Mouse (Mus musculus): ENCODE data around the gene Rbm10.

Rbm10 gene

GRCm38 (mm10) chrX:20617176-20617902, at the start of gene Rbm10, which contains the start of gene Ndufb11:
Gene Rbm10, plus strand, starts transcription at chrX:20617503.
Gene Ndufb11, minus strand, starts transcription at chrX:20617619.
- 3% methylated on average over 48 of the region's 49 CpGs for WGBS

- 58% methylated on average over 2 of the region's 2 CpGs for WGBS
These were observed 46.3 kb upstream of the Rbm10 start for GRCm38 (mm10) chrX:20571024-20571423.

GRCm38 (mm10) chrX:20572683-20573082, 44.6 kb upstream of the Rbm10 start:
- 78% methylated on average over 9 of the region's 9 CpGs for WGBS

GRCm38 (mm10) chrX:20573927-20574326, 43.4 kb upstream of the Rbm10 start:
- WGBS = 92% methylated on average over 4 of the region's 4 CpGs

- 16% methylated on average over 4 of the region's 4 CpGs for WGBS
These were observed 29.3 kb upstream of the Rbm10 start for GRCm38 (mm10) chrX:20587968-20588367.

GRCm38 (mm10) chrX:20608500-20608899, 8.8 kb upstream of the Rbm10 start:
- whole genome bisulfite sequencing = 80% methylated on average over 4 of the region's 4 CpGs

GRCm38 (mm10) chrX:20616861-20617175, 485 bp upstream of the Rbm10 start:
- 0% methylated on average over 17 of the region's 17 CpGs for WGBS

GRCm38 (mm10) chrX:20617903-20618399, 648 bp downstream of the Rbm10 start:
- under 1% methylated on average over 31 of the region's 31 CpGs for WGBS

- 100% methylated on average over 2 of the region's 2 CpGs for WGBS
These were observed 20.8 kb downstream of the Rbm10 start for GRCm38 (mm10) chrX:20638141-20638540.

- WGBS = 63% methylated on average over 5 of the region's 5 CpGs
These were observed 27.5 kb downstream of the Rbm10 start for GRCm38 (mm10) chrX:20644780-20645179.

- WGBS = 8% methylated on average over 5 of the region's 5 CpGs
These were observed 40.3 kb downstream of the Rbm10 start for GRCm38 (mm10) chrX:20657593-20657992.

GRCm38 (mm10) chrX:20658026-20658652, 40.8 kb downstream of the Rbm10 start, which contains the start of gene Uba1:
Gene Uba1, plus strand, starts transcription at chrX:20658326.
- WGBS = 4% methylated on average over 27 of the region's 27 CpGs

GRCm38 (mm10) chrX:20658891-20659406, 41.6 kb downstream of the Rbm10 start:
- WGBS = 2% methylated on average over 24 of the region's 24 CpGs

- 6% methylated on average over 5 of the region's 5 CpGs for WGBS
These were observed 45.0 kb downstream of the Rbm10 start for GRCm38 (mm10) chrX:20662317-20662715.

GRCm38 (mm10) chrX:20662716-20663443, 45.6 kb downstream of the Rbm10 start:
- WGBS = 4% methylated on average over 28 of the region's 28 CpGs

- 3% methylated on average over 9 of the region's 9 CpGs for WGBS
These were observed 46.1 kb downstream of the Rbm10 start for GRCm38 (mm10) chrX:20663444-20663790.

- whole genome bisulfite sequencing = 5% methylated on average over 16 of the region's 16 CpGs
These were observed 70.3 kb downstream of the Rbm10 start, which contains the start of gene Cdk16 for GRCm38 (mm10) chrX:20687519-20688067. Gene Cdk16, plus strand, starts transcription at chrX:20687954.

- WGBS = 7% methylated on average over 32 of the region's 33 CpGs
These were observed 70.8 kb downstream of the Rbm10 start for GRCm38 (mm10) chrX:20688068-20688547.

GRCm38 (mm10) chrX:20688615-20689014, 71.3 kb downstream of the Rbm10 start:
- 4% methylated on average over 17 of the region's 35 CpGs for WGBS

GRCm38 (mm10) chrX:20691566-20691965, 74.3 kb downstream of the Rbm10 start:
- WGBS = 41% methylated on average over 3 of the region's 3 CpGs

- 100% methylated on average over 1 of the region's 1 CpGs for WGBS
These were observed 75.3 kb downstream of the Rbm10 start for GRCm38 (mm10) chrX:20692616-20693015.

- 91% methylated on average over 4 of the region's 4 CpGs for WGBS
These were observed 78.5 kb downstream of the Rbm10 start for GRCm38 (mm10) chrX:20695842-20696241.
